Mouse (Mus musculus): ENCODE results near the gene 1700013G24Rik.

GRCm38 (mm10) chr4:137453234-137453767 lies at the start of gene 1700013G24Rik:
- TF ChIP-seq CTCF (IDR thresholded peaks at IDR 0.05; ENCODE audit: low read depth) (no peak), EP300 (IDR thresholded peaks at IDR 0.05; ENCODE audit: low read depth) (no peak)
